Mouse (Mus musculus): ENCODE measurements around the gene Fkbp1a.
A peak's percentile ranks its signal among the peaks of the same experiment; 100 is the strongest.

Fkbp1a gene

DNA sequence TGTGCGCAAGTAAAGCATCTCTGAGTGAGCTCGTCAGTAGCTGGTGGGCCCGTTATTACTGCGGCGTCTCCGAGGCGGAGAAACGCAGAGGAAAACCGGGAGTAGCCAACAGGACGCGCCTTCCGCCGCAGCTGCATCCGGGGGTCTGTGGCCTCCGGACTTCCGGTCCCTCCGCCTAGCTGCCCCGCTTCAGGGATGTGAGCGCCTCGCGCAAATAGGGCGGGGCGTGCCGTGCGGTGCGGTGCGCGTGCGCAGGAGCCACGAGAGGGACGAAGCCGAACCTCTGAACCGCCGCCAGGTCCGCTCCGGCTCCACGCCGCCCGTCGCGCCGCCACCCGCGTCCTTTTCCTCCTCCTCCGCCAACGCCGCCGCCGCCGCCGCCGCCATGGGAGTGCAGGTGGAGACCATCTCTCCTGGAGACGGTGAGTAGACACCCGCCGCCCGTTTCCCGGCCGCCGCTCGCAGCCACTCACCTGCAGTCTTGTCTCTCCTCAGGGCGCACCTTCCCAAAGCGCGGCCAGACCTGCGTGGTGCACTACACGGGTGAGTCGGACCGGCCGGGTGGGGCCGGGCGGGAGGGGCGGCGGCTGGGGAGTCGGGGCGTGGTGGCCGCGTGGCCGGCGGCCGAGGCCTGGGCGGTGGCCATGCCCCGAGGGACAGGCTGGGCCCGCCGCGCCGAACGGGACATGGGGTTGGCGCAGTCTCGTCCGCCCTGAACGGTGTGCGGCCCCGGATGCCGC, at the start of gene Fkbp1a:
Fkbp1a (plus strand) TSS at position 161 of the 740 bp plus-strand sequence.
- peak; percentile 99 for DNase-seq

DNA sequence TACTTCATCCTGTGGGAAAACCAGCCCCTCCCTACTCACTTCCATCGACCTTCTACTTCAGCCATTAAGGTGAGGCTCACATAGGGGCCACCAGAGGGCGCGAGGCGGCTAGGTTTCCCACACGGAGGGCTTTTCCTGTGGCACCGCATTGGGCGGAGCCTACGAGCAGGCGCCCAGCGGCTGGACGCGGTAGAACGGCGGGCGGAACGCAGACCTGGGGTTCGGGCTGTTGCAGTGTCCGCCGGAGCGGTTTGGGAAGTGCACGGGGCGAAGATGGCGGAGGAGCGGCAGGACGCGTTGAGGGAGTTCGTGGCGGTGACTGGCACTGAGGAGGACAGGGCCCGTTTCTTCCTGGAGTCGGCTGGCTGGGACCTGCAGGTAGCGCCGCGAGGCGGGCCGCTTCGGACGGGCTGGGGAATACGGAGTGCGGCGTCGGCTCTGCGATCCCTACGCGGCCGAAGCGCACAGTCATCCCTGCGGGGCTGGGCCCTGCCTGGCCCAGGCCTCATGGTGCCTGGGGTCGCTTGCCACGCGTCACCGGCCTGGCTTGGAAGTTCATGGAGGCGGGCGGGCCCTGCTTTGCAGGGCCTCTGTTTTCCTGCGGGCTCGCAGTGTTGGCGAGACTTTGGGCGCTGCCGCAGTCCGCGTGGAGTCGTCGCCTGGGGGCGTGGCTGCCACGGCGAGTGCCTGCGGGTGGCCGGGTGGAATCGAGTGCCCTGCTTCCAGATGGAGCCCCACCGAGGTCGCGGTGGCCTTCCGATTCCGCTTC, 48.1 kb upstream of the Fkbp1a start, which contains the start of gene Nsfl1c:
Nsfl1c (plus strand) TSS at position 148 of the 769 bp plus-strand sequence.
- DNase-seq = peak; percentile 98

DNA sequence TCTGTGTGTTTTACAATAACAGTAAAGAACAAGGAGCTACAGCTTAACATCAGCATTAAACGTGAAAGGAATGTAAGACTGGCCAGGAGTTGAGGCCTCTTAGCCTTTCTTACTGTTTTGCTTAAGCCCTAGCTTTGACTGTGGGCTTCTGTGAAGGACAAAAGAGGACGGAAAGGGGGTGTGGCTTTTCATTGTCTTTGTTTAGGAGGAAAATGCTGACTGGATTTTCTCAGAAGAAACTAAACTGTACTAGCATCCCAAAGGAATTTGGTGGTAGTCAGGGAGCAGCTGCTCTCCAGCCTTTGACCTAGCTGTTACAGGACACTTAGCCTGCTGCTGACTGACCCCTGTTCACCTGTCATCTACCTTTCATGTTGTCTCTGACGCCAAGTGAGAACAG, 43.9 kb upstream of the Fkbp1a start:
- no peak for DNase-seq

DNA sequence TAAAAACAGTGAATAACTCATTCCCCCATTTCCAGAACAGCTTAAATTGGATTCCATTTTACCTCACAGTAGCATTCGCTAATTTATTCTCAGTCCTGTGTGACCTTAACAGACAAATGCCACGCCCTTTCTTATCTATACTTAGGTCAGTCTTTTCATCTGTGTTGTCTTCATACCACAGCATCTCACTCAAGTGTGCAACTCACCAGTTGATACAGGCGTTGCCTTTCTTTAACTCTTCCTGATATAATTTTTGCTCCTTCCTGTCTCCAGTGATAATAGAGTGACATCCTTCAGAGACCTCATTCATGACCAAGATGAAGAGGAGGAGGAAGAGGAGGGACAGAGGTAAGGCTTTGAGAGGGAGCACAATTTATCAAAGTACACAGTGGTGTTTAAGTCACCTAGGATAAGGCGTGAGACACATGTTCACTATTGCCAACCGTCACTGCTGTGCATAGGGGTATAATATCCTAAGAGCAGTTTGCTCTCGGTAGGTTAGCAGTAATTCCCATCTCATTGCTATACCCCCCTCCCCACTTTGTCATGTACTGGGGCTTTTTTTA, 41.8 kb upstream of the Fkbp1a start:
- no peak for DNase-seq

DNA sequence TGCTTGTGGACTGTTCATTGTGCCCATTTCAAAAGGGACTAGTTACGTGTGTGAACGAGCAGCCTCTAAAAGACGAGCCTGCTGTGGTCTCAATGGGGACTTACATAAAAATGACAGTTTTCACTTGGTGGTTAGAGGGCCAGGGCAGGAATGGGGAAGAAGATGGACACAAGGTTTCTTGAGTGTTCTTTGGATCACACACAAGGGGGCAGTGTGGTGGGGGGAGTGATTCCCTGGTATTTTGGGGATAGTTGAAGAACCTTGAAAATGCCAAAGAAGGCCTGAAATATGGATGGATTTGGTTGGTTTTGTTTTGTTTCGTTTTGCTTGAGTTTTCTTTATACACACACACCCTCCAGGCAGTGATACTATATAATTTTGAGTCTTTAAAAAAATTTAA, 38.1 kb upstream of the Fkbp1a start:
- peak in 1 of 2 experiments; percentile 6 for DNase-seq

DNA sequence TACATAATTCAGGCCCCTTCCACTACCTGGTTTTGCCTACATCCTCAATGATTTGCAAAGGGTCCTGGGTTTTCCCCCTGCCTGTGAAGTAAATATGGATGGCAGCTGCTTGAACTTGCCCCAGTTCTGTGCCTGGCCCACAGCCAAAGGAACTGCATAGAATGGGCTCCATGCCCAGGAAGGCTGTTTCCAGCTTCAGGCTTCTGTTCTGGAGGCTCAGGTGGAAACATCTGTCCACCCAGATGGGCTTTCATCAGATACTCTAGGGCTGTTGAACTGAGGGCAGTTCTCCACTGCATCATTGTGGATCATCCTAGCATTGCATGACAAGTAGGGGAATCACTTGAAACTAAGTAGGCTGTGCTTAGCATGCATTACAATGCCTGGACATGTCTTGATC, 30.1 kb upstream of the Fkbp1a start:
- DNase-seq = peak; percentile 65 to 77

DNA sequence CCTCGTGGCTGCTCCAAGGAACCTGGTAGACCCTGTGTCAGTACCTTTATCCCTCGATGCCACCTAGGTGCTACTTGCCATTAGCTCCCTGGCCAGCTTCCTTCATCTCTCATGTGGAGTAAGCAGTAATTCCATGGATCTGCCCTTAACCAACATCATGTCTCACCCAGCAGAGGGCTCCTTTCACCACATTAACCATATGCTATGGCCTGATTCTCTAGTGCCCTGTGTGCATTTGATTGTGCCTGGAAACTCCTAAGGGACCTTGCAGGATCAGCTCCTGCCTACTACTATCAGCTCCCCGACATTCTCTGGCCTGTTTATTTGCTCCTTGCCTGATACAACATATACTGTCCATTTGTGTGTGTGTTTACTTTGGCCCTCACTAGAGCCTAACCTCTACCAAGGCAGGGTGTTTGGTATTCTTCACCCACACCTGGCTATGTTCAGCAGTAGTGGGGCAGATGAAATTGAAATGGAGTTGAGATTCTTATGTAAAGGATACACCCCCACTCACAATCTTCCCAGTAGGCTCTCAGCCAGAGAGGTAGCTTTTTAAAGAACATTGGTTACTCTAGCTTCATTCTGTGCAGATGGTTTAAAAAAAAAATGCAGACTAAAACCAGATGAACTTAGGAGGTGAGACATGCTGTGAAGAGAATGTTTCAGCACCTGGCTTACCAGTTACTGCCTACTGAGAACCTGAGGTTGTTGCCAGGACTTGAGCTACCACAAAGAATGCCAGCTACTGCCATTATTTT, 28.6 kb upstream of the Fkbp1a start:
- no peak for DNase-seq

DNA sequence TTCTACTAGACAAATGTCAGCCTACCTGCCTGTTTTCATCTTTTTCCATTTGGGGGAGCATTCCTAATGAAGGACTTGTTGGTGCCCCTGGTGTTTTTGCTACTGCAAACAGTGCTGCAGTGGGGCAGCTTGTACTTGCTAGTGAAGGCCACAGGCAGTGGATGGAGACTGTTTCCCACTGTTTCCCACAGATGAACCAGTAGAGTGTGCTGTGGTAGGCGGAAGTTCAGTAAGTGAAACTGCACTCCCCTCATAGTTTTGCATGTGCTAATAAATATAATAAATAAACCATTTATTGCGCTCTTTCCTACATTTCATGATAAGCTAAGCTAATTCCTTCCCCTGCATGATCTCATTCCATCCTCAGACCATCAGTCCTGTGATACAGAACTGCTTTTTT, 23.3 kb upstream of the Fkbp1a start:
- no peak for DNase-seq

DNA sequence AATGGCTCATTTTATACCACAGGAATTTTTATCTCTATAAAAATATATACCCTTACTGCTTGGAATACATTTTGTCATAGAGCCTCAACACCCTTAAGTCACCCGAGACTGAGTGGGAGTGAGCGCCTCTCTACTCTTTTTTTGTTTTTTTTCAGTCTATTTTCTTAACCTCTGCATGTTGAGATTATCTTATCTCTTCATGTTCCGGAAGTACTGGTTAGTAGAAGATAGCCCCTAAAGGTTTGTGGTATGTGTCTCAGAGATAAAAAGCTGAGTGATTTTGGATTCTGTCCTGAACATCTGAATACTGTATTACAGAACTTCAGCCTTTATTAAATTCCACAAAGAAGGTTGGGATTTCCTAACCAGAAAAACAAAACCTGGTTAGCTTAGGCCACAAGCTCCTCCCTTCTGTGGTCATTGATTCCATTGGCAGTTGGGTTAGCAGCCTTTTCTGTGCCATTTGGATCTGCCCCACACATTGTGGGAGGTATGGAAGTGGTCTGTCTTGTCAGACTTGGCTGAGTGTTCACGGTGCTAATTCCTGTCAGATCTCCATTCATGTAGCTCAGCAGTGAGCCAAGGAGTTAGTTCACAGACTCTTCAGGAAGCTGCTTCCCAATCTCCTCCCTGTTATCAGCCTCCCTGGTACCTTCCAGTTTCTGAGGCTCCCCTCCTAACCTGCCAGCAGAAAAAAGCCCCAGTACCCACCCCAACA, 17.8 kb upstream of the Fkbp1a start:
- DNase-seq = no peak

DNA sequence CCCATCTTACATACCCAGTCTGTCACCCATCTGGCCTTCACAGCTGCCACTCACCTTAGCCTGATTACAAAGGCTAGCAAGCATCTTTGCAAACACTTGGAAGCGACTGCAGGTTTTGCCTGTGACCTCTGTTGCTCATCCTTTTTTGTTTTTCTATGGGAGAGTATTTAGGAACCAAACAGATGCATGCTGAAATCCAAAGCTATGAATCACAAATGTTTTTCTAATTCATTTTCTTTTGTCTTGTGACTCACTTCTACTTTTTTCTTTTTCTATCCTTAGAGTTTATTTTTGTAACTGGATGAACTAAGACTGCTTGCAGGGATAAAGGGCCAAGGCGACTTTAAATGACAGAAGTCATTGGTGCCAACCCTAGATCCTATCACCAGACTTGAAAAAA, 16.8 kb upstream of the Fkbp1a start:
- no peak for DNase-seq

DNA sequence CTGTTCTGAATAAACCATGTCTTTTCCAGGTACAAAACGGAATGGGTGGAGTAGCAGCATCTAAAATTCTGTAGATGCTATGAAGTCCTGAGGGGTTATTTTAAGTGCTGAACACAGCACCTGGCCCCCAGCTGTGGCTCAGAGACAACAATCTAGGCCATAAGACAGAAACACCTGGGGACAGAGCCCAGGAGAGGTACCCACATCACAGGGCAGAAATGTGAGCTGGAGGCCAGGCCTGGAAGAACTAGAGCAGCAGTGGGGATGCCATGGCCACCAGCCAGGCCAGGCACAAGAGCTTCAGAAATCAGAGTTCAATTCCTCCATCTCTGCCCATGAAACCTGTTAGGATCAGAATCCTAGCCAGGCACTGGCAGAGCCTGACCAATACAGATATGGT, 14.2 kb upstream of the Fkbp1a start:
- no peak for DNase-seq

DNA sequence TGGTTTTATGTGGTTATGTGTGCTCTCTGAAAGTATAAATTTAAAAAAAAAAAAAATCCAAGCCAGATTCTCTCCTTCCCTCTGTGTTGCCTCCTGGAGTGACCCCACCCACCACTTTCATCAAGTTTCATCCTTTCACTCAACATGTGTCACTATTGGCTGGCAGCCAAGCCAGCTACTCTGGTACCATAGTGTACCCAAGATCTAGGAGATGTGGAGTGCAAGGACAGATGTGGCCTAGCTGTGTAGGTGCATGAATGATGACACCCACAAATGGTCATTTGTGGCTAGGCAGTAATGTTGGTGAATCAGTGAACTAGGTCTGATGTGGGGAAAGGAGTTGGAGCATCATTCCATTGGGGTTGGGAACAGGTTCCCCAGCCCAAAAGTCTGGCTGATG, 13.1 kb upstream of the Fkbp1a start:
- DNase-seq = no peak

DNA sequence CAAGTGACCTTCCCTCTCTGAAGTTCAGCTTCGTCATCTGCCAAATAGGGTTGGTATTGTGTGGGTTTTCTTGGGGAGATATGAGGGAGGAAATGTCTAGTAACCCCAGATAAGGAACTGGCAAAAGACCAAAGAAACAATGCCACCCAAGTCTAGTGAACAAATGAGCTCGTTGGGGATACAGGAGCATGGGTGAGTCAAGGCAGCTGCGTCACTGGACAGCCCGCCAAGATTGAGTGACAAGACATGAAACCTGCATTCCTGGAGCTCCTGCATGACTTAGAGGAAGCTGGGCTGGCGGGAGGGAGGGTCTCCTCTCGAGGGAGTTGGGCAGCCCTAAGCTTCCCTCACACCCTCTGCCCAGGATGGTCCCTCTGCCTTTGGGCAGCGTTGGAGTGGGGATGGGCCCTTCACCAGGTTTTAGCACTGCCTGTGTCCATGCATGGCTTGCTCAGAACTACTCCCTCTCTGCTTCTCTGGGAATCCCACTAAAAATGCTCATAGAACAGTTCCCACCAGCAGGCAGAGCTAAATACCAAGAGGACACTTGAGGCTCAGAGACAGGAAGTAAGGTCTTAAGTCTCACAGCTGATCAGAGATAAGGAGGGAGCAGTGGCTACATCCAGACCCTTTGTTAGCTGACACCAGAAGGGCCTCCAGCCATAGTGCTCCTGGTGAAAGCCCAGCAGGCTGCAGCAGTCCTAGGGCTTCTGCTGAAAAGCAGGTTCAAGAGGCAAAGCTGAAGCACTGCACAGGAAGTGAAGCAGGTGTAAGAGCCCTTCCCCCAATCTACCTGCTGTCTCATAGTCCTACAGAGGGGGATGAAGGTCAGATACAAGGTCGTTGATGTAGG, 11.7 kb upstream of the Fkbp1a start:
- peak in 1 of 2 experiments; percentile 15 for DNase-seq

DNA sequence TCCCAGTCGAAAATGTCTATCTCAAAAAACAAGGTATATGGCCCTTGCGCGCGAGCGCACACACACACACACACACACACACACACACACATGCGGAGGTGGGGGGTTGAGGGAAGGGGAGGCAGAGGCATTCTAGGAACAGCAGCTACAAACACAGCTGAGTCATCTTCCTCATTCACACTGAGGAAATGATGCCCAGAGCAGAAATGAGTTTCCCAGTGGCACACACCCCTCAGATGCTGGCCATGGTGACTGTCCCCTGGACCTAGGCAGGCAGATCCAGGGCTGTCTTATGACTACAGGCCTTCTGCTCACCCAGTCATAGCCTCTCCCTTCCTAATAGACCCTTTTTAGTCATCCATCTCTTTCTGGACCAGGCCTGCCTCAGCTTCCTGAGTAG, 8.7 kb upstream of the Fkbp1a start:
- no peak for DNase-seq

DNA sequence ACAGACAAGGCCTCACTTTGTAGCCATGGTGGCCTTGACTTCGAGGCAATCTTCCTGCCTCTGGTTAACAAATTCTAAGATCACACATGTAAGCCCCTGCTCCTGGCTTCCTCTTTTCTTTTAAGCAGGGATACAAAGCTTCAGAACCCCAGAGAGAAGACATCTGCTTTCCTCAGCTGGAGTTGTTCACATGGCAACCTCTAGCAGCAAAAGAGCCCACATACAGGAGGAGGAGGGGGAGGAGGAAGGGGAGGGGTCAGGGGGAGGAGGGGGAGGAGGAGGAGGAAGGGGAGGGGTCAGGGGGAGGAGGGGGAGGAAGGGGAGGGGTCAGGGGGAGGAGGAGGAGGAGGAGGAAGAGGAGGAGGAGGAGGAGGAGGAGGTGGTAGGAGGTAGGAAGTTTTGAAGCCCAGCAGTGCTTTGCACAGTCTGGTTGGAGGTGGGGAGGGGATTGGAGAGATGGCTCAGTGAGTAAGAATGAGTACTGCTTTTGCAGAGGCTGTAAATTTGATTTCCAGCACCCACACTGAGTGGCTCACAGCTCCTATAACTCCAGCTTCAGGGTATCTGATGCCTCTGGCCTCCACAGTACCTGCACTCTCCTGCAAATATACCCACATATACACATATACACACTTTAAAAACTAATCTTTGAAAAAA, 6.2 kb upstream of the Fkbp1a start:
- DNase-seq = peak; percentile 10 to 32

DNA sequence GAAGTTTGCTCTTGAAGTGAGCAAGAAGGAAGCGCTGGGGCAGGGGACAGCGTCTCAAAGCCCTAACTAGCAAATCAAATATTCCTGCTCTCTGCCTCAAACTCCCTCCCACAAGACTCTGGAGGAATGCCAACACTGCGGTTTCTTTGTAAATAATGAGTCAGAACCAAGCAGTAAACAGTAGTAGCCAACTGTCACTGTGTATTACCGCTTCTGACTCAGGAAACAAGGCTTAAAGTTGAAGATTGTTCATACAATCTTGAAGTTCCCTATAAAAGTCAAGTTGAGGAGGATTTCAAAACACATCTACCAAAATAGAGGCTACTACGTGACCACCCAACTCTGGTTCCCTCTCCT, 5.7 kb upstream of the Fkbp1a start:
- peak; percentile 74 to 82 for DNase-seq

DNA sequence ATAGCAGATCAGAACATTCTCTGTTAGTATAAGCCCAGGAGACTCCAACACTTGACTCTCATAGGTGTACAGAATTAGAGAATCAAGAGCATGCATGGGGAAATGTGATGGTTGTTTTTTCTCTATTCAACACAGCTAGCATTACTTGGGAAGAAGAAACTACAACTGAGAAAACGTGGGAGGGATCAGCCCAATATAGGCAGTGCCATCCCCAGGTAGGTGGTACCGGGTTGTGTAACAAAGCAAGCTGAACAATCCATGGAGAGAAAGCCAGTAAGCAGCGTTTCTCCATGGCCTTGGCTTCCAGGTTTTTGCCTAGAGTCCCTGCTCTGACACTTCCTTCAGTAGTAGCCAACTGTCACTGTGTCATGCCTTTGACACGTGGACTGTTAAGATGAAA, 3.6 kb upstream of the Fkbp1a start:
- DNase-seq = no peak

DNA sequence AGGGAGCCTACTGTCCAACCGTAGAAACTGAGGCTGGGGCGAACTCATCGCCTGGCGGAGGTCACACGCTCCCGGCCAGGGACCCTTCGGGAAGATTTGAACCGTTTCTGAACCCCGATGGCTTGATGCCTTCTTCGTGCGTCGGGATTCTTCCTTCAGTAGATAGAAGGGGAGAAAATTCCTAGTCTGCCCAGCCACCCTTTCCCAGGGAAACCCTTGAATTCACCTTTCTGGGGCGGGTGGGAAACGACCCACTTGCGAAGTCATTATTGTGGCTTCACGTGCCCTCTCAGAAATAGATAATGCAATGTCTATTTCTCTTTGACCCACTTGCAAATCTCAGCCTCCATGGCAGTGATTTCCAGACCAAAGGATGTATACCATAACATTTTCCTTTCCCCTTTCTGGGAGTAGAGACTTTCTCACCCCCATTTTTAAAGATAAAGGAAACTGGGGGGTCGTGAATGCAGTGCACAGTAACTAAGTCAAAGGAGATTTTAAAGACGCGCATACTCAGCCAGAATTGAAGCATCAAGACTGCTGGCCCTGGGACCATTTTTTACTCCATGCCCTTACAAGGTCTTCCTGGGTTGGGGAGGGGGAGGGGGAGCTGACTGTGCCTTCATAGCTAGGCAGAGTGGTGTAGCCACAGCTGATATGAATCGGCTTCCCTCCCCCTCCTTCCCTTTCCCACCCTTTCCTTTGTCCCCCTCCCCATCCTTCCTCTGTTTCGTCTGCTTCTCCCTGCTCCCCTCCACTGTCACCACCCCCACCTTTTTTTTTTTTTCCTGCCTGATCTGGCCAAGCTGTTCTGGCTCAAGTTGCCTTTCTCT, 996 bp downstream of the Fkbp1a start:
- DNase-seq = peak; percentile 75 to 85

DNA sequence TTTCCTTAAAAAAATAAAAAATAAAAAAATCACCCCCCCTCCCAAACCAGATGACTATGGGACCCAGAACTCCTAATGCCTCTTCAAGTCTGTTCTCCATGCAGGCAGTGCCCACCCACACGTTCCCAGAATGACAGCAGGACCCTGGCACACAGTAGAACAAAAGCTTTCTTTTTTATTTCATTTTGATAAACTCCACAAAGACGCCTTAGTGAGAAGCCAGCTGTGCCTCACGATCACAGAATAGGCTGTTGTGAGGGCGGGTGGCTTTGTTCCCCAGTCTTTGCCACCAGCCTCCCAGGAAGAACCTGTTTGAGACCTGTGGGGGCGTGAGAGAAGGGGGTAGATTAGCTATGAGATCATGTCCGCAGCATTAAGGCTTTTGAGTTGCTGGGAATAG, 2.4 kb downstream of the Fkbp1a start:
- DNase-seq = no peak

DNA sequence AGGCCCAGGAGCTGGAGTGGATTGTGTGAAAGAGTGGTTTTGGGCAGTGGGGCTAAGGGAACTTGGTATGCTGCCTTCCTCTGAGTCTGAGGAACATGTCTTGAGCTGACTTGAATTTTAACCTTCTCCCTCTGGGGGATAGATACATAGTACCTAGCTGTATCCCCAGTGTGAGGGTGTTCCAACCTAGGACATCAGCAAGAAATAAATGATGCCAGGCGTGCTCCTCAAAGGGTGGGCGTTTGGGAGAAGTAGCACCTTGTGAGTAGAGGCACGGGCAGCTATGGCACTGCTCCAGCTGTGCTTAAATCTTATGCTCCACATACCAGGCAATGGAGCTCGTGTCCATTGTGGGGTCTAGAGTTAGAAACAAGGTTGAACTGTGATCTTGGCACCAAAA, 4.3 kb downstream of the Fkbp1a start:
- DNase-seq = no peak

Data from kidney, postnatal 4 days (tissue).